ENCODE assay signal across 33 mouse cellular contexts in the genomic region with DNA sequence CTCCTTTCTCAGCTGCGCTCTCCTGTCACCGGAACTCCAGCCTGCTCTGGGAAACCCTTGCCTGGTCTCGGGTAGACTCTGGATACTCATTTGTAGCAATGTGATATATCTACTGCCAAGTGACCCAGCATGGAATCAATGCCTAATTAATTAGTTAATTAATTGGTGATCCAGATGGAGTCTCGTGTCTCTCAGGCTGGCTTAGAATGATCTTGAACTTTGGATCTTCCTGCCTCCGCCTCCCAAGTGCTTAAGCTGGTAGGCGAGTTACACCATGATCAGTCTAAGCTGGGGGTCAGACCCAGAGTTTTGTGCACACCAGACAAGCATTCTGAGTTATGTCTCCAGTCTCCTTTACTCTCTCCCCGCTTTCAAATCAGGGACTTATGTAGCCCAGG. TPM values are rescaled to one million over a fixed set of nuclear protein-coding genes. Genes with fewer than 3 reads are reported as not detected.
DNase-seq lines count a peak whose midpoint lies in the region; ATAC-seq and TF ChIP-seq lines count a peak whose summit lies in the region.
"Had no signal": no experiment of that assay in that cellular context is flagged by ENCODE, and none has a peak within 500 bp of the region (broad histone marks: within the 10 kb centered on the region; RNA-seq: fewer than 3 reads in every experiment).

No protein-coding gene starts in this region.

- no peak overlapping the region for H3K9ac ChIP-seq in kidney, embryonic 15.5 days
- H3K9ac ChIP-seq: embryonic facial prominence, embryonic 15.5 days; forebrain, embryonic 12.5 days; heart, embryonic 12.5 days; intestine, embryonic 15.5 days; limb, embryonic 15.5 days; liver, embryonic 13.5 days; midbrain, embryonic 12.5 days; neural tube, embryonic 12.5 days had no signal

- no peak overlapping the region for H3K4me3 ChIP-seq in layer of hippocampus, adult 2 months
- H3K4me3 ChIP-seq in kidney, embryonic 15.5 days (replicated peaks): no peak overlapping the region
- H3K4me3 ChIP-seq: embryonic facial prominence, embryonic 10.5 days; embryonic facial prominence, embryonic 15.5 days; forebrain, embryonic 12.5 days; heart, embryonic 12.5 days; hindbrain, embryonic 10.5 days; intestine, embryonic 15.5 days; limb, embryonic 10.5 days; limb, embryonic 15.5 days; liver, embryonic 13.5 days; midbrain, embryonic 12.5 days; myocyte; neural tube, embryonic 12.5 days had no signal

- DNase-seq in layer of hippocampus, adult 2 months (ENCODE audit: low spot score in 2 of 2): no peak
- no peak for DNase-seq in layer of hippocampus, adult 9-10 months (ENCODE audit: low spot score)
- peak; percentile 76 to 80 for DNase-seq in kidney, adult 8-10 months
- DNase-seq in kidney, postnatal 36 days: peak; percentile 60 to 82
- no peak for DNase-seq in ovary, postnatal 36 days (ENCODE audit: low spot score)
- no peak for DNase-seq in heart, postnatal 10 days
- DNase-seq: adrenal gland, adult 2 months; B cell, adult 2 months; cerebellum, adult 8-10 months; cerebellum, postnatal 25 days; gastrocnemius, postnatal 14 days; heart, adult 11 months; liver, embryonic 13.5 days; lung, adult 18-20 months; lung, postnatal 10 days; right cerebral cortex, postnatal 4 days; thymus, adult 18-20 months; thymus, postnatal 25 days had no signal

- no peaks in the 10 kb centered on the region for H3K27me3 ChIP-seq in kidney, embryonic 15.5 days
- H3K27me3 ChIP-seq: embryonic facial prominence, embryonic 15.5 days; forebrain, embryonic 12.5 days; heart, embryonic 12.5 days; intestine, embryonic 15.5 days; limb, embryonic 15.5 days; liver, embryonic 13.5 days; midbrain, embryonic 12.5 days; neural tube, embryonic 12.5 days had no signal

- no peak for TF ChIP-seq CTCF in layer of hippocampus, adult 2 months (conservative IDR thresholded peaks at IDR 0.05)

- no peaks in the 10 kb centered on the region for H3K9me3 ChIP-seq in kidney, embryonic 15.5 days (replicated peaks)
- H3K9me3 ChIP-seq: embryonic facial prominence, embryonic 10.5 days; embryonic facial prominence, embryonic 15.5 days; forebrain, embryonic 12.5 days; heart, embryonic 12.5 days; hindbrain, embryonic 10.5 days; intestine, embryonic 15.5 days; limb, embryonic 10.5 days; limb, embryonic 15.5 days; liver, embryonic 13.5 days; midbrain, embryonic 12.5 days; neural tube, embryonic 12.5 days had no signal

- 0 out of 2 replicates have a peak, but pooled peaks cover 2% of the 10 kb centered on the region for H3K4me1 ChIP-seq in kidney, embryonic 15.5 days
- H3K4me1 ChIP-seq: embryonic facial prominence, embryonic 15.5 days; intestine, embryonic 15.5 days; limb, embryonic 15.5 days; midbrain, embryonic 12.5 days; neural tube, embryonic 12.5 days had no signal

- intact Hi-C loops in heart, postnatal 10 days (cut with DNase I): no loop called here

- peak; percentile 49; the same call in 1 of the 2 replicates for ATAC-seq in kidney, embryonic 15.5 days (replicated peaks; ENCODE audit: low FRiP score)
- ATAC-seq: activated CD4-positive, CD25-positive, alpha-beta regulatory T cell, adult 4 months; hindbrain, postnatal 0 days had no signal

- peaks cover 6% of the 10 kb centered on the region for H3K36me3 ChIP-seq in kidney, embryonic 15.5 days
- H3K36me3 ChIP-seq: embryonic facial prominence, embryonic 10.5 days; intestine, embryonic 15.5 days had no signal

- peak overlapping the region; percentile 68; the same call in 1 of the 2 replicates for H3K27ac ChIP-seq in layer of hippocampus, adult 2 months
- no peak overlapping the region for H3K27ac ChIP-seq in kidney, embryonic 15.5 days
- H3K27ac ChIP-seq: embryonic facial prominence, embryonic 10.5 days; embryonic facial prominence, embryonic 15.5 days; forebrain, embryonic 12.5 days; hindbrain, embryonic 10.5 days; hindbrain, postnatal 0 days; intestine, embryonic 15.5 days; limb, embryonic 10.5 days; limb, embryonic 15.5 days; liver, embryonic 13.5 days; midbrain, embryonic 12.5 days; neural tube, embryonic 12.5 days; stomach, postnatal 0 days had no signal

- 67% methylated on average over 7 of the region's 7 CpGs for WGBS in kidney, embryonic 15.5 days

- no peak overlapping the region for H3K4me2 ChIP-seq in kidney, embryonic 15.5 days
- H3K4me2 ChIP-seq: embryonic facial prominence, embryonic 15.5 days; forebrain, embryonic 12.5 days; heart, embryonic 12.5 days; intestine, embryonic 15.5 days; limb, embryonic 15.5 days; liver, embryonic 13.5 days; midbrain, embryonic 12.5 days; neural tube, embryonic 12.5 days had no signal

RNA-seq across cellular contexts. Expression of a gene that starts 24.4 kb away (rescaled TPM):
- total RNA-seq in layer of hippocampus, adult 2 months (2021): 10 to 100 TPM; 15.3 to 15.5 TPM
- polyA plus RNA-seq in kidney, embryonic 15.5 days (2015; fragmentation: Nextera tagmentation; extraction: Ambion mirVana): 22.2 and 23.8 TPM in 2 replicates
- 1 to 10 TPM; 2.4 TPM for total RNA-seq in heart, postnatal 10 days (2021)

Comparison
In these comparisons a context has a peak if more than half of its experiments do, and no peak if none do; other contexts are left out.
1. DNase-seq: peak in kidney, adult 8-10 months (2 of 2) and kidney, postnatal 36 days (2 of 2); none in layer of hippocampus, adult 2 months (0 of 2), layer of hippocampus, adult 9-10 months (single experiment), ovary, postnatal 36 days (single experiment) and heart, postnatal 10 days (0 of 2).
2. RNA of a gene that starts 24.4 kb away (total RNA-seq): 15.3 to 15.5 TPM in layer of hippocampus, adult 2 months; 2.4 TPM in heart, postnatal 10 days; every median in the first group is over 4 times any median in the second.